Mouse (Mus musculus) thymus, adult 2 months (tissue): Measurements from ENCODE around the gene Gm45140.

ENCODE experiments used
- CTCF ChIP-seq: fragments of 200-500 bp; IDR thresholded peaks from 2 replicates; pipeline ENCODE4 v1.5.1; 2012; ENCODE audit warnings: mild to moderate bottlenecking, control low read depth, low read length, moderate library complexity, borderline replicate concordance; ENCODE audit not compliant: control insufficient read depth, poor library complexity, insufficient read depth; ENCODE audit errors: extremely low read depth
- POLR2A ChIP-seq: fragments of 200-500 bp; IDR thresholded peaks from 2 replicates; pipeline ENCODE4 v1.6.1; 2012; ENCODE audit warnings: mild to moderate bottlenecking, low read length, control low read depth, moderate library complexity; ENCODE audit not compliant: control insufficient read depth, poor library complexity, insufficient read depth; ENCODE audit errors: extremely low read depth

DNA sequence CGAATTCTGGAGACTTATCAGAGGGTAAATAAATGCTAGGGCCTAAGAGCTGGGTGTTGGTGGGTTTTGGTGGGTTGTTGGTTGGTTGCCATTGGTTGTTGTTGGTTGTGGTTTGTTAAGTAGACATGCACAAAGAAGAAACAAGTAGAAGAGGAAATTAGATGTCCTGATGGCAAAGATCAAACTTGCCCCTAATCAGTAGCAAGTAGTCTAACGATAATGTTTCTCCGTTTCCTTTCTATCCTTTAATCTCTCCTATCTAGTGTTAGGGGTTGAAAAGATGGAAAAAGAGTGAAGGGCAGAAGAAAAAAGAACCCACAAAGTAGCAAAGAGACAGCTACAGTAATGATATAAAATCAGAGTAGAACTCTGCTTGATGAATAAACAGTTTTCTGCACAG, 91.0 kb downstream of the Gm45140 start:
- TF ChIP-seq POLR2A: no peak
- no peak for TF ChIP-seq CTCF
